Mouse (Mus musculus): ENCODE data around the gene Arhgef25. TPM values are rescaled to one million over a fixed set of nuclear protein-coding genes. Genes with fewer than 3 reads are reported as not detected.

Gene Arhgef25
- polyA plus RNA-seq, 1 experiment: 9.2 TPM

DNA sequence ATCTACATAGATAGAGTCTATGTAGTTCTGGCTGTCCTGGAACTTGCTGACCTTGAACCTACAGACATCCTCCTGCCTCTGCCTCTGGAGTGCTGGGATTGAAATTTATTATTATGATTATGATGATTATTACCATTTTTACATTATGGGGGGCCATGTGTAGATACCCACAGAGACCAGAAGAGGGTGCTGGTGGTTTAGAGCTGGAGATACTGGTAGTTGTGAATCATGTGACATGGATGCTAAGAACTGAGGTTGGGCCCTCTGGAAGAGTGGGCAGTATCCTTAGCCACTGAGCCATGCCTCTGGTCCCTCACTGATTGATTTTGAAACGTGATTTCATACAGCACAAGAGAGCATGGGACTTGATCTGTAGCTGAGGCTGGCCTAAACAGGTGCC lies 3.4 kb downstream of the Arhgef25 start:
- Histone ChIP-seq H3K27me3 (replicated peaks; ENCODE audit: control insufficient read depth, insufficient read depth, low read length) (no peaks in the 10 kb centered on the region), H3K27ac (ENCODE audit: insufficient read depth, low read depth, low read length) (no peak overlapping the region), H3K36me3 (ENCODE audit: control insufficient read depth, insufficient read depth, low read length) (no peaks in the 10 kb centered on the region), H3K4me1 (ENCODE audit: control insufficient read depth, insufficient read depth, low read length) (no peaks in the 10 kb centered on the region), H3K4me3 (ENCODE audit: insufficient read depth, low read depth, low read length) (no peak overlapping the region)
- no peak for DNase-seq
- WGBS: 100% methylated on average over 1 of the region's 1 CpGs
- TF ChIP-seq POLR2A (IDR thresholded peaks at IDR 0.05; ENCODE audit: low read depth, low read length) (no peak), CTCF (conservative IDR thresholded peaks at IDR 0.05; ENCODE audit: insufficient read depth, insufficient read length, low read depth, low read length) (0 out of 2 replicates have a peak, but pooled peaks have one; percentile 5)

DNA sequence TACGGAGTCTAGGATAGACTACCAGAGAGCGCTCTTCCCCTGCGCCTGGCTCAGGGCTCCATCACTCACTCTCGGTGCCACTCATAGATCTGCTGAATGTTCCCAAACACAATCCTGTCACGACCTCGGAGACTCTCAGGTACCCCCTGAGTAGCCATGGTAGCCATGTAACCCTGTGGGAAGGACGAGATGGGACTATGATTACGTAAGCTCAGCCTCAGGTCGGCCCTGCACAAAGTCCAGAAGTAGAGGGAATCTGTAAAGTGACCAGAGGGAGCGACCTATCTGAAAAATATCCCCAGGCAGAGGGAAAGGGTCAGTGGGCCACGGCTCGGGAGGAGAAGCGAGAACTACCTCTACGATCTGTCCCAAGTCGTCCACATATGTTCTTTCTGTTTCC lies 4.4 kb downstream of the Arhgef25 start:
- 76% methylated on average over 15 of the region's 15 CpGs for WGBS
- H3K27me3 ChIP-seq (replicated peaks; ENCODE audit: control insufficient read depth, insufficient read depth, low read length): no peaks in the 10 kb centered on the region
- H3K4me3 ChIP-seq (ENCODE audit: insufficient read depth, low read depth, low read length): no peak overlapping the region
- DNase-seq: peak; percentile 59
- H3K36me3 ChIP-seq (ENCODE audit: control insufficient read depth, insufficient read depth, low read length): no peaks in the 10 kb centered on the region
- TF ChIP-seq POLR2A (IDR thresholded peaks at IDR 0.05; ENCODE audit: low read depth, low read length): no peak
- no peak for TF ChIP-seq CTCF (conservative IDR thresholded peaks at IDR 0.05; ENCODE audit: insufficient read depth, insufficient read length, low read depth, low read length)
- H3K4me1 ChIP-seq (ENCODE audit: control insufficient read depth, insufficient read depth, low read length): no peaks in the 10 kb centered on the region
- H3K27ac ChIP-seq (ENCODE audit: insufficient read depth, low read depth, low read length): no peak overlapping the region

- 77% methylated on average over 9 of the region's 9 CpGs for WGBS
- TF ChIP-seq POLR2A (IDR thresholded peaks at IDR 0.05; ENCODE audit: low read depth, low read length): no peak
- TF ChIP-seq CTCF (conservative IDR thresholded peaks at IDR 0.05; ENCODE audit: insufficient read depth, insufficient read length, low read depth, low read length): no peak
- Histone ChIP-seq H3K4me3 (ENCODE audit: insufficient read depth, low read depth, low read length) (no peak overlapping the region), H3K27me3 (replicated peaks; ENCODE audit: control insufficient read depth, insufficient read depth, low read length) (no peaks in the 10 kb centered on the region), H3K27ac (ENCODE audit: insufficient read depth, low read depth, low read length) (no peak overlapping the region), H3K4me1 (ENCODE audit: control insufficient read depth, insufficient read depth, low read length) (no peaks in the 10 kb centered on the region), H3K36me3 (ENCODE audit: control insufficient read depth, insufficient read depth, low read length) (no peaks in the 10 kb centered on the region)
- no peak for DNase-seq
Measured at GRCm38 (mm10) chr10:127185101-127185500, 4.8 kb downstream of the Arhgef25 start.

- Histone ChIP-seq H3K36me3 (ENCODE audit: control insufficient read depth, insufficient read depth, low read length) (no peaks in the 10 kb centered on the region), H3K27ac (ENCODE audit: insufficient read depth, low read depth, low read length) (no peak overlapping the region), H3K4me1 (ENCODE audit: control insufficient read depth, insufficient read depth, low read length) (peaks cover 1% of the 10 kb centered on the region; the same call in 1 of the 2 replicates), H3K4me3 (ENCODE audit: insufficient read depth, low read depth, low read length) (no peak overlapping the region), H3K27me3 (replicated peaks; ENCODE audit: control insufficient read depth, insufficient read depth, low read length) (no peaks in the 10 kb centered on the region)
- WGBS: 28% methylated on average over 20 of the region's 20 CpGs
- no peak for TF ChIP-seq POLR2A (IDR thresholded peaks at IDR 0.05; ENCODE audit: low read depth, low read length)
- no peak for TF ChIP-seq CTCF (conservative IDR thresholded peaks at IDR 0.05; ENCODE audit: insufficient read depth, insufficient read length, low read depth, low read length)
- DNase-seq: no peak
Measured at GRCm38 (mm10) chr10:127183759-127184158, 6.1 kb downstream of the Arhgef25 start.

- no peak for DNase-seq
- no peak overlapping the region for H3K4me3 ChIP-seq (ENCODE audit: insufficient read depth, low read depth, low read length)
- H3K4me1 ChIP-seq (ENCODE audit: control insufficient read depth, insufficient read depth, low read length): peaks cover 4% of the 10 kb centered on the region; the same call in 1 of the 2 replicates
- 89% methylated on average over 4 of the region's 4 CpGs for WGBS
- H3K27me3 ChIP-seq (replicated peaks; ENCODE audit: control insufficient read depth, insufficient read depth, low read length): no peaks in the 10 kb centered on the region
- no peak overlapping the region for H3K27ac ChIP-seq (ENCODE audit: insufficient read depth, low read depth, low read length)
- TF ChIP-seq CTCF (conservative IDR thresholded peaks at IDR 0.05; ENCODE audit: insufficient read depth, insufficient read length, low read depth, low read length) (no peak), POLR2A (IDR thresholded peaks at IDR 0.05; ENCODE audit: low read depth, low read length) (no peak)
- no peaks in the 10 kb centered on the region for H3K36me3 ChIP-seq (ENCODE audit: control insufficient read depth, insufficient read depth, low read length)
Measured at GRCm38 (mm10) chr10:127182624-127183023, 7.3 kb downstream of the Arhgef25 start.

- H3K36me3 ChIP-seq (ENCODE audit: control insufficient read depth, insufficient read depth, low read length): no peaks in the 10 kb centered on the region
- H3K27me3 ChIP-seq (replicated peaks; ENCODE audit: control insufficient read depth, insufficient read depth, low read length): no peaks in the 10 kb centered on the region
- no peak for TF ChIP-seq POLR2A (IDR thresholded peaks at IDR 0.05; ENCODE audit: low read depth, low read length)
- no peak for TF ChIP-seq CTCF (conservative IDR thresholded peaks at IDR 0.05; ENCODE audit: insufficient read depth, insufficient read length, low read depth, low read length)
- H3K27ac ChIP-seq (ENCODE audit: insufficient read depth, low read depth, low read length): no peak overlapping the region
- no peak overlapping the region for H3K4me3 ChIP-seq (ENCODE audit: insufficient read depth, low read depth, low read length)
- 78% methylated on average over 6 of the region's 6 CpGs for WGBS
- H3K4me1 ChIP-seq (ENCODE audit: control insufficient read depth, insufficient read depth, low read length): peaks cover 4% of the 10 kb centered on the region; the same call in 1 of the 2 replicates
- DNase-seq: no peak
Measured at GRCm38 (mm10) chr10:127181566-127181965, 8.3 kb downstream of the Arhgef25 start.

DNA sequence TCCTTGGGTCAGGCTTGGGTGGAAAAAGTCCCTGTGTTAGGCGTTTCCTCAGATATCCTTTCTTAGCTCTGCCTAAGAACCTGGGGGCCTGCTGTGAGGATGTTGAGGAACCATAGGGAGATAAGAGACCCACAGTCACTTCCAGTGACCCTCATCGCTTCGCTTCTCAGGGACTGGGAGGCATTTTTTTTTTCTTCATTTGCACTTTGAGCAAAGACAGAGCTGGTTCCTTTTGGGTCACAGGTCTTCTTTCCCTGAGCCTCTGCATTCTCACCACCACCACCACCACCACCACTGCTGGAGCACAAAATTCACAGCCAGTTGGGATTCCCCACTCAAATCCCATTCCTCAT lies 9.2 kb downstream of the Arhgef25 start:
- H3K4me1 ChIP-seq (ENCODE audit: control insufficient read depth, insufficient read depth, low read length): peaks cover 4% of the 10 kb centered on the region; the same call in 1 of the 2 replicates
- 69% methylated on average over 3 of the region's 3 CpGs for WGBS
- H3K27ac ChIP-seq (ENCODE audit: insufficient read depth, low read depth, low read length): no peak overlapping the region
- H3K4me3 ChIP-seq (ENCODE audit: insufficient read depth, low read depth, low read length): no peak overlapping the region
- no peaks in the 10 kb centered on the region for H3K27me3 ChIP-seq (replicated peaks; ENCODE audit: control insufficient read depth, insufficient read depth, low read length)
- H3K36me3 ChIP-seq (ENCODE audit: control insufficient read depth, insufficient read depth, low read length): no peaks in the 10 kb centered on the region
- no peak for TF ChIP-seq POLR2A (IDR thresholded peaks at IDR 0.05; ENCODE audit: low read depth, low read length)
- no peak for TF ChIP-seq CTCF (conservative IDR thresholded peaks at IDR 0.05; ENCODE audit: insufficient read depth, insufficient read length, low read depth, low read length)
- no peak for DNase-seq

Data from kidney, adult 2 months (tissue).